Mouse (Mus musculus): ENCODE results near the gene Vps37c. TPM values are rescaled to one million over a fixed set of nuclear protein-coding genes. Genes with fewer than 3 reads are reported as not detected.
A peak's percentile ranks its signal among the peaks of the same experiment; 100 is the strongest.

Gene Vps37c
- polyA plus RNA-seq, 1 experiment from 2014 or later = 27.7 TPM

GRCm38 (mm10) chr19:10707881-10708280 is 19.3 kb downstream of the Vps37c start:
- no peak overlapping the region for H3K27ac ChIP-seq (ENCODE audit: low read depth, low read length)
- no peaks in the 10 kb centered on the region for H3K9me3 ChIP-seq (ENCODE audit: control insufficient read depth, low read length)
- H3K4me1 ChIP-seq (ENCODE audit: control insufficient read depth, insufficient read depth, low read depth, low read length) = peaks cover 16% of the 10 kb centered on the region
- H3K4me3 ChIP-seq (ENCODE audit: low read length) = no peak overlapping the region
- ATAC-seq = no peak
- no peak overlapping the region for H3K9ac ChIP-seq (ENCODE audit: low read depth, low read length)
- H3K4me2 ChIP-seq (ENCODE audit: low read length) = no peak overlapping the region
- WGBS = 100% methylated on average over 1 of the region's 1 CpGs
- no peaks in the 10 kb centered on the region for H3K27me3 ChIP-seq (replicated peaks; ENCODE audit: control insufficient read depth, insufficient read depth, low read length)
- H3K36me3 ChIP-seq (ENCODE audit: control insufficient read depth, insufficient read depth, low read length) = peaks cover 20% of the 10 kb centered on the region

GRCm38 (mm10) chr19:10708900-10709299 is 20.4 kb downstream of the Vps37c start:
- H3K27me3 ChIP-seq (replicated peaks; ENCODE audit: control insufficient read depth, insufficient read depth, low read length) = no peaks in the 10 kb centered on the region
- H3K9ac ChIP-seq (ENCODE audit: low read depth, low read length) = 0 out of 2 replicates have a peak overlapping the region, but pooled peaks have one; percentile 4
- peaks cover 16% of the 10 kb centered on the region for H3K4me1 ChIP-seq (ENCODE audit: control insufficient read depth, insufficient read depth, low read depth, low read length)
- H3K9me3 ChIP-seq (ENCODE audit: control insufficient read depth, low read length) = no peaks in the 10 kb centered on the region
- H3K4me3 ChIP-seq (ENCODE audit: low read length) = no peak overlapping the region
- no peak overlapping the region for H3K4me2 ChIP-seq (ENCODE audit: low read length)
- H3K36me3 ChIP-seq (ENCODE audit: control insufficient read depth, insufficient read depth, low read length) = peaks cover 28% of the 10 kb centered on the region
- 50% methylated on average over 6 of the region's 6 CpGs for WGBS
- peak overlapping the region; percentile 53 for H3K27ac ChIP-seq (ENCODE audit: low read depth, low read length)
- ATAC-seq = no peak

DNA sequence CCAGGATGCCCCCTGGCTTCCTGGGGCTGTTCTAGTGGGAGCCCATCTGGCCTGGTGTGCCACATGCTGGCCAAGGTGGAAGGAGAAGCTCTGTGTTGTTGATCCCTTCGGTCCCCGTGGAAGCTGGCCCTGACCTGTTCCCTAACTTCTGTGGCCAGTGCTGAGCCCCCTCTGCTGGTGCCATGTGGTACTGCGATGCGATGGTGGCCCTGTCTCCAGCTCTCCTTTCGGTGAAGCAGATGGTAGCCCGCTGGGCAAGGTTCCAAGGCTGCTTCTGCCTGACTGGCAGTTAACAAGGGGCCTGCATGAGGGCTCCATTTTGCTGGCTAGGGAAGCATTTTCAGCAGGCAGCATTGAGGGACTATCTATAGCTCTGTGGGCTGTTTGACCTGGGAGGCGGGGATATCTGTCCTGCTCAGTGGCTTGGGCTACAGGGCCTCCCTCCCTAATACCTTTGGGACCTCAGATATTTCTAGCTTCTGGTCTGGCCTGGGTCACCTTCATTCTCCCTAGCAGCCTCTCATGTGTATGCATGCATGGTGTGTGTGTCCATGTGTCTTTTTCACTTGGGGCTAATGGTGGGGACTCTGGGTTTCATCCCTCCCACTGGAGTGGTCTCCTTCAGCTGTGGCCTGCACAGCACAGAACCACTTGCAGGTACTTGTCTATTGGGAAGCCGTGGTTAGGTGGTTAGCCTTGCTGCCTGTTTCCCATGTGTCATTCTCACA is 21.0 kb downstream of the Vps37c start:
- no peak overlapping the region for H3K4me3 ChIP-seq (ENCODE audit: low read length)
- peaks cover 28% of the 10 kb centered on the region for H3K36me3 ChIP-seq (ENCODE audit: control insufficient read depth, insufficient read depth, low read length)
- H3K27me3 ChIP-seq (replicated peaks; ENCODE audit: control insufficient read depth, insufficient read depth, low read length) = no peaks in the 10 kb centered on the region
- no peaks in the 10 kb centered on the region for H3K9me3 ChIP-seq (ENCODE audit: control insufficient read depth, low read length)
- peak; percentile 87 for ATAC-seq
- whole genome bisulfite sequencing = 12% methylated on average over 8 of the region's 8 CpGs
- H3K9ac ChIP-seq (ENCODE audit: low read depth, low read length) = peak overlapping the region; percentile 20; the same call in 1 of the 2 replicates
- H3K4me2 ChIP-seq (ENCODE audit: low read length) = no peak overlapping the region
- peaks cover 18% of the 10 kb centered on the region for H3K4me1 ChIP-seq (ENCODE audit: control insufficient read depth, insufficient read depth, low read depth, low read length)
- peak overlapping the region; percentile 85 for H3K27ac ChIP-seq (ENCODE audit: low read depth, low read length)

GRCm38 (mm10) chr19:10710088-10710511 is 21.6 kb downstream of the Vps37c start:
- WGBS = 38% methylated on average over 9 of the region's 9 CpGs

DNA sequence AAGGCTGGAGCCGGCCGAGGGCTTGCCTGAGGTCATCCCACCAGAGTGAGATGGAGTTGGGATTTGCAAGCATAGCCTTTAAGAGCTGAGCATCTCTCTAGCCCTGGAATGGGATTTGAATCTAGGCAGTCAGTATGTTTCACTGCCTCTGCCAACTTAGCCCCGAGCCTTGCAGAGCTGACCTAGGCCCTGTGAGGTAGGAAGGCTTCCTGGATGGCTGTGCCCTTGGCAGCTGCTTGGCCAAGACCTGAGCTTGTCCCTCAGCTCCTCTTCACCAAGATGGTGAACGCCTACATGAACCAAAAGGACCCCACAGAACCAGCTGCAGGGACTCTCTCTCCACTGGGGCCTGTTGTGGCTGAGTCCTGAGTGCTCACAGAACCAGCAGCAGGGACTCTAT is 22.2 kb downstream of the Vps37c start:
- peaks cover 28% of the 10 kb centered on the region for H3K36me3 ChIP-seq (ENCODE audit: control insufficient read depth, insufficient read depth, low read length)
- no peaks in the 10 kb centered on the region for H3K9me3 ChIP-seq (ENCODE audit: control insufficient read depth, low read length)
- no peak overlapping the region for H3K4me3 ChIP-seq (ENCODE audit: low read length)
- no peak overlapping the region for H3K9ac ChIP-seq (ENCODE audit: low read depth, low read length)
- H3K4me1 ChIP-seq (ENCODE audit: control insufficient read depth, insufficient read depth, low read depth, low read length) = peaks cover 21% of the 10 kb centered on the region
- H3K4me2 ChIP-seq (ENCODE audit: low read length) = no peak overlapping the region
- 89% methylated on average over 4 of the region's 4 CpGs for WGBS
- H3K27me3 ChIP-seq (replicated peaks; ENCODE audit: control insufficient read depth, insufficient read depth, low read length) = no peaks in the 10 kb centered on the region
- ATAC-seq = no peak
- 0 out of 2 replicates have a peak overlapping the region, but pooled peaks have one; percentile 48 for H3K27ac ChIP-seq (ENCODE audit: low read depth, low read length)

More at GRCm38 (mm10) chr19:10710088-10710511, 21.6 kb downstream of the Vps37c start:
- Histone ChIP-seq H3K27me3 (replicated peaks; ENCODE audit: control insufficient read depth, insufficient read depth, low read length) (no peaks in the 10 kb centered on the region), H3K9me3 (ENCODE audit: control insufficient read depth, low read length) (no peaks in the 10 kb centered on the region), H3K4me3 (ENCODE audit: low read length) (no peak overlapping the region), H3K4me1 (ENCODE audit: control insufficient read depth, insufficient read depth, low read depth, low read length) (peaks cover 20% of the 10 kb centered on the region), H3K4me2 (ENCODE audit: low read length) (no peak overlapping the region), H3K9ac (ENCODE audit: low read depth, low read length) (0 out of 2 replicates have a peak overlapping the region, but pooled peaks have one; percentile 20), H3K36me3 (ENCODE audit: control insufficient read depth, insufficient read depth, low read length) (peaks cover 28% of the 10 kb centered on the region), H3K27ac (ENCODE audit: low read depth, low read length) (peak overlapping the region; percentile 85)
- peak; percentile 31; the same call in 1 of the 2 replicates for ATAC-seq

DNA sequence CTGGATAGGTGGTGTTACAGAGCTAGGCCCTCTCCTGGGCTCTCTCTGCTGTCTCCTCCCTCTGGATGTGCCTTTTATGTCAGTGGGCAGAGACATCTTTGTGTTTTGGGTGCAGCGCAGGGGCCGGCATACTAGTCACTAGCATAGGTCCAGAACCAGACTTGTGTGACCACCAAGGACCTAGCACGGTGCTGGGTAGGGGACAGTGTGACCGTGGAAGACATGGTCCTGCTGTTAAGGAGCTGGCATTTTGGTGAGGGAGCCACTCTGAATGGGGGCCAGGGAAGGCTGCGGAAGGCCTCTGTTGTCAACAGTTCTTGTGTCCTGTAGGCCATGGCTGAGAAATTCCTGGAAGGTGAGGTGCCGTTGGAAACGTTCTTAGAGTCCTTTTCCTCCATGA is 23.7 kb downstream of the Vps37c start:
- WGBS = 91% methylated on average over 7 of the region's 7 CpGs
- no peak for ATAC-seq
- no peak overlapping the region for H3K27ac ChIP-seq (ENCODE audit: low read depth, low read length)
- peaks cover 21% of the 10 kb centered on the region for H3K4me1 ChIP-seq (ENCODE audit: control insufficient read depth, insufficient read depth, low read depth, low read length)
- H3K36me3 ChIP-seq (ENCODE audit: control insufficient read depth, insufficient read depth, low read length) = peaks cover 26% of the 10 kb centered on the region
- H3K9me3 ChIP-seq (ENCODE audit: control insufficient read depth, low read length) = no peaks in the 10 kb centered on the region
- H3K4me3 ChIP-seq (ENCODE audit: low read length) = no peak overlapping the region
- H3K4me2 ChIP-seq (ENCODE audit: low read length) = no peak overlapping the region
- no peak overlapping the region for H3K9ac ChIP-seq (ENCODE audit: low read depth, low read length)
- H3K27me3 ChIP-seq (replicated peaks; ENCODE audit: control insufficient read depth, insufficient read depth, low read length) = no peaks in the 10 kb centered on the region

- 96% methylated on average over 12 of the region's 12 CpGs for WGBS
- Histone ChIP-seq H3K4me1 (ENCODE audit: control insufficient read depth, insufficient read depth, low read depth, low read length) (peaks cover 21% of the 10 kb centered on the region), H3K4me3 (ENCODE audit: low read length) (no peak overlapping the region), H3K36me3 (ENCODE audit: control insufficient read depth, insufficient read depth, low read length) (peaks cover 23% of the 10 kb centered on the region), H3K9me3 (ENCODE audit: control insufficient read depth, low read length) (no peaks in the 10 kb centered on the region), H3K27me3 (replicated peaks; ENCODE audit: control insufficient read depth, insufficient read depth, low read length) (no peaks in the 10 kb centered on the region), H3K4me2 (ENCODE audit: low read length) (no peak overlapping the region), H3K27ac (ENCODE audit: low read depth, low read length) (no peak overlapping the region), H3K9ac (ENCODE audit: low read depth, low read length) (no peak overlapping the region)
- ATAC-seq = no peak
These were observed 24.1 kb downstream of the Vps37c start for GRCm38 (mm10) chr19:10712646-10713045.

DNA sequence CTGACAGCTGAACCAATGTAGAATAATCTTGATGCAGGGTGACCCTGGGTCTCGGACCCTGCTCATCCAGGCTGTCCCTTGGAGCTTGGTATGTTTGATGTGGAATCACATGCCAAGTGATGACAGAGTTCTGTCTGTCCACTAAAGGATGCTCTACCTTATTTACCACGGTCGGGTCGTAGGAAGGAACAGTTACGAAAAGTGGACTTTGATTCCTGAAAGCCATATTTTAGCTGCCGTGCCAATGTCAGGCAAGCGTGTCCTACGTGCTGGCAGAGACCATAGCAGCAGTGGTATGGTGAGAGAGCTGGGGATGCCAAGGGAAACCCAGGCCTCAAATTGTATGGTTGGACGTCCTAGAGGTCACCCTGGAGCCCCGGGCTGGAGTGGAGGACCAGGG is 25.0 kb downstream of the Vps37c start:
- Histone ChIP-seq H3K9me3 (ENCODE audit: control insufficient read depth, low read length) (no peaks in the 10 kb centered on the region), H3K4me3 (ENCODE audit: low read length) (no peak overlapping the region), H3K4me2 (ENCODE audit: low read length) (no peak overlapping the region), H3K27me3 (replicated peaks; ENCODE audit: control insufficient read depth, insufficient read depth, low read length) (no peaks in the 10 kb centered on the region), H3K36me3 (ENCODE audit: control insufficient read depth, insufficient read depth, low read length) (peaks cover 23% of the 10 kb centered on the region), H3K27ac (ENCODE audit: low read depth, low read length) (no peak overlapping the region), H3K4me1 (ENCODE audit: control insufficient read depth, insufficient read depth, low read depth, low read length) (peaks cover 21% of the 10 kb centered on the region), H3K9ac (ENCODE audit: low read depth, low read length) (no peak overlapping the region)
- WGBS = 95% methylated on average over 10 of the region's 10 CpGs
- no peak for ATAC-seq

DNA sequence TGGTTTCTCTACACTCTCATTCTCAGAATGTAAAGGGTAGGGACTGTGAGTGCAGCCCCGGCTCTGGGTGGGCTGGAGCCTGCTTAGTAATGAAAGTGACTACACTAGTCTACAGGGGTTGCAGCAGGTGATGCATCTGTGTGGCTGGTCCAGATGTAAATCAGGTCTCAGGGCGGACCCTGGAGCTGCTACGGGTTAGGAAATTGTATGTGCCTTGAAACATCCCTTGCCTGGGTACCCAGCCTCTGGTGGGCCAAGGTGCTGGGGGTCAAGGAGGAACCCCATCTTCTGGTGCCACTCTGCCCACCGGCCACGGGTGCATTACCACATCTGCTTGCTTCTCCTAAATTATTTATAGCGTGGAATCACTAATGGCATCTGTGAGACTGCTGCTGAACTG is 25.6 kb downstream of the Vps37c start:
- no peak for ATAC-seq

More for the DNA sequence above, 25.6 kb downstream of the Vps37c start:
- no peak overlapping the region for H3K4me2 ChIP-seq (ENCODE audit: low read length)
- 76% methylated on average over 6 of the region's 6 CpGs for WGBS
- H3K4me3 ChIP-seq (ENCODE audit: low read length) = no peak overlapping the region
- peaks cover 23% of the 10 kb centered on the region for H3K36me3 ChIP-seq (ENCODE audit: control insufficient read depth, insufficient read depth, low read length)
- peaks cover 17% of the 10 kb centered on the region for H3K4me1 ChIP-seq (ENCODE audit: control insufficient read depth, insufficient read depth, low read depth, low read length)
- H3K27ac ChIP-seq (ENCODE audit: low read depth, low read length) = peak overlapping the region; percentile 42; the same call in 1 of the 2 replicates
- no peaks in the 10 kb centered on the region for H3K9me3 ChIP-seq (ENCODE audit: control insufficient read depth, low read length)
- H3K9ac ChIP-seq (ENCODE audit: low read depth, low read length) = no peak overlapping the region
- H3K27me3 ChIP-seq (replicated peaks; ENCODE audit: control insufficient read depth, insufficient read depth, low read length) = no peaks in the 10 kb centered on the region
